In the genomic region with DNA sequence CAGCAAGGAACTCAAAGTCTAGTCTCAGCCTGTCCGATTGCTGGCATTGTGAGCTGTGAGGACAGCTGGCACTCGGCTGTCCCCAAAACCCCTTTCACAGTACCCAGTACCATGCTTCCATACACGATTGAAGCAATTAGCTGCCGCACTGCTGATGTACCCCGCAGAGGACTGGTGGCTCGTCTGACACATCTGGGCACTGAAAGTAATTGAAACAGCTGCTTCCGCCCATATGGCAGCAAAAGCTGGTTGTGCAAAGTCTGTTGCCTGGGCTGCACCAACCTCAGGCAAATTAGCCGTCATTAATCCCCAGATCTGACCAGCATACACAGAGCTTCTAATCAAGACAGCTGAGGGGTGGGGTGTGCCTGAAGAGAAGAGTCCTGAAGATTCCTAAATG, we compare ENCODE assay signal across 10 mouse cellular contexts.
DNase-seq lines count a peak whose midpoint lies in the region; ATAC-seq and TF ChIP-seq lines count a peak whose summit lies in the region.
"Had no signal": no experiment of that assay in that cellular context is flagged by ENCODE, and none has a peak within 500 bp of the region (broad histone marks: within the 10 kb centered on the region; RNA-seq: fewer than 3 reads in every experiment).

No protein-coding gene starts in this region.

- no peak overlapping the region for H3K9ac ChIP-seq in heart, embryonic 12.5 days
- H3K9ac ChIP-seq in embryonic facial prominence, embryonic 11.5 days (replicated peaks; ENCODE audit: low read length) = no peak overlapping the region
- no peak overlapping the region for H3K9ac ChIP-seq in hindbrain, postnatal 0 days (replicated peaks; ENCODE audit: low read length)
- H3K9ac ChIP-seq: kidney, embryonic 15.5 days; liver, embryonic 13.5 days had no signal

- H3K4me2 ChIP-seq in heart, embryonic 12.5 days = 0 out of 2 replicates have a peak overlapping the region, but pooled peaks have one; percentile 19
- H3K4me2 ChIP-seq in embryonic facial prominence, embryonic 11.5 days (ENCODE audit: low read depth, low read length) = no peak overlapping the region
- no peak overlapping the region for H3K4me2 ChIP-seq in hindbrain, postnatal 0 days (ENCODE audit: low read depth, low read length)
- H3K4me2 ChIP-seq: kidney, embryonic 15.5 days; liver, embryonic 13.5 days had no signal

- no peak for ATAC-seq in heart, embryonic 12.5 days (ENCODE audit: insufficient number of reproducible peaks, low FRiP score)
- ATAC-seq in embryonic facial prominence, embryonic 11.5 days (replicated peaks; ENCODE audit: insufficient number of reproducible peaks, low FRiP score, low TSS enrichment, low read depth) = no peak
- peak; percentile 79 for ATAC-seq in hindbrain, postnatal 0 days

- 79% methylated on average over 8 of the region's 8 CpGs for WGBS in heart, embryonic 12.5 days
- 78% methylated on average over 8 of the region's 8 CpGs for WGBS in heart, embryonic 10.5 days
- WGBS in embryonic facial prominence, embryonic 11.5 days = 44% methylated on average over 8 of the region's 8 CpGs
- WGBS in hindbrain, postnatal 0 days = 21% methylated on average over 8 of the region's 8 CpGs
- 18% methylated on average over 8 of the region's 8 CpGs for WGBS in olfactory bulb, adult 2 months

- H3K4me1 ChIP-seq in heart, embryonic 12.5 days (replicated peaks) = 0 out of 2 replicates have a peak, but pooled peaks cover 7% of the 10 kb centered on the region
- peaks cover 8% of the 10 kb centered on the region; the same call in 1 of the 2 replicates for H3K4me1 ChIP-seq in heart, embryonic 10.5 days
- H3K4me1 ChIP-seq in embryonic facial prominence, embryonic 11.5 days (ENCODE audit: control insufficient read depth, insufficient read depth, low read length) = no peaks in the 10 kb centered on the region
- H3K4me1 ChIP-seq in hindbrain, postnatal 0 days (ENCODE audit: insufficient read depth, low read length) = peaks cover 11% of the 10 kb centered on the region; the same call in 1 of the 2 replicates
- peaks cover 12% of the 10 kb centered on the region for H3K4me1 ChIP-seq in olfactory bulb, adult 2 months (ENCODE audit: control insufficient read depth, insufficient read depth, low read length)
- H3K4me1 ChIP-seq: kidney, embryonic 15.5 days; liver, embryonic 13.5 days had no signal

- TF ChIP-seq POLR2A in olfactory bulb, adult 2 months (IDR thresholded peaks at IDR 0.05; ENCODE audit: insufficient read depth, low read depth, low read length) = no peak

- no peak overlapping the region for H3K4me3 ChIP-seq in heart, embryonic 12.5 days
- no peak overlapping the region for H3K4me3 ChIP-seq in heart, embryonic 10.5 days
- no peak overlapping the region for H3K4me3 ChIP-seq in embryonic facial prominence, embryonic 11.5 days (ENCODE audit: low read depth, low read length)
- H3K4me3 ChIP-seq in hindbrain, postnatal 0 days (ENCODE audit: low read length) = no peak overlapping the region
- no peak overlapping the region for H3K4me3 ChIP-seq in olfactory bulb, adult 2 months (ENCODE audit: insufficient read depth, low read depth, low read length)
- H3K4me3 ChIP-seq: kidney, embryonic 15.5 days; liver, embryonic 13.5 days had no signal

- H3K27ac ChIP-seq in heart, embryonic 12.5 days (ENCODE audit: poor library complexity, severe bottlenecking) = no peak overlapping the region
- H3K27ac ChIP-seq in heart, embryonic 10.5 days = no peak overlapping the region
- H3K27ac ChIP-seq in embryonic facial prominence, embryonic 11.5 days (replicated peaks; ENCODE audit: low read depth, low read length) = no peak overlapping the region
- H3K27ac ChIP-seq in hindbrain, postnatal 0 days = no peak overlapping the region
- peak overlapping the region; percentile 35; the same call in 1 of the 2 replicates for H3K27ac ChIP-seq in olfactory bulb, adult 2 months (ENCODE audit: insufficient read depth, low read depth, low read length)
- H3K27ac ChIP-seq: kidney, embryonic 15.5 days; liver, embryonic 13.5 days had no signal

- TF ChIP-seq CTCF in hindbrain, postnatal 0 days (IDR thresholded peaks at IDR 0.05; ENCODE audit: low read depth) = no peak
- TF ChIP-seq CTCF in olfactory bulb, adult 2 months (IDR thresholded peaks at IDR 0.05; ENCODE audit: insufficient read depth, low read depth, low read length) = no peak

- no peaks in the 10 kb centered on the region for H3K9me3 ChIP-seq in heart, embryonic 12.5 days (replicated peaks)
- no peaks in the 10 kb centered on the region for H3K9me3 ChIP-seq in heart, embryonic 10.5 days
- H3K9me3 ChIP-seq in embryonic facial prominence, embryonic 11.5 days (replicated peaks; ENCODE audit: control insufficient read depth, low read length) = no peaks in the 10 kb centered on the region
- H3K9me3 ChIP-seq in hindbrain, postnatal 0 days (ENCODE audit: low read length) = no peaks in the 10 kb centered on the region
- H3K9me3 ChIP-seq: kidney, embryonic 15.5 days; liver, embryonic 13.5 days had no signal

- no peaks in the 10 kb centered on the region for H3K27me3 ChIP-seq in heart, embryonic 12.5 days (replicated peaks)
- H3K27me3 ChIP-seq in heart, embryonic 10.5 days (ENCODE audit: insufficient read depth, poor library complexity, severe bottlenecking) = no peaks in the 10 kb centered on the region
- H3K27me3 ChIP-seq in embryonic facial prominence, embryonic 11.5 days (ENCODE audit: control insufficient read depth, insufficient read depth, low read length) = no peaks in the 10 kb centered on the region
- H3K27me3 ChIP-seq in hindbrain, postnatal 0 days (ENCODE audit: insufficient read depth, low read length) = no peaks in the 10 kb centered on the region
- H3K27me3 ChIP-seq: kidney, embryonic 15.5 days; liver, embryonic 13.5 days had no signal

- no peaks in the 10 kb centered on the region for H3K36me3 ChIP-seq in heart, embryonic 12.5 days
- H3K36me3 ChIP-seq in heart, embryonic 10.5 days = no peaks in the 10 kb centered on the region
- H3K36me3 ChIP-seq in embryonic facial prominence, embryonic 11.5 days (replicated peaks; ENCODE audit: control insufficient read depth, insufficient read depth, low read depth, low read length) = no peaks in the 10 kb centered on the region
- no peaks in the 10 kb centered on the region for H3K36me3 ChIP-seq in hindbrain, postnatal 0 days (ENCODE audit: insufficient read depth, low read length)
- H3K36me3 ChIP-seq: kidney, embryonic 15.5 days; liver, embryonic 13.5 days had no signal

- no peak for DNase-seq in heart, embryonic 10.5 days (ENCODE audit: low spot score)
- DNase-seq in embryonic facial prominence, embryonic 11.5 days (ENCODE audit: low spot score) = peak; percentile 23
- peak; percentile 54 for DNase-seq in hindbrain, postnatal 0 days (ENCODE audit: low spot score)
- DNase-seq in spleen, postnatal 36 days (ENCODE audit: low spot score in 2 of 2) = no peak
- DNase-seq in lung, postnatal 36 days = no peak
- DNase-seq in urinary bladder, postnatal 36 days (ENCODE audit: low spot score in 2 of 2) = no peak
- DNase-seq: liver, embryonic 13.5 days had no signal

Comparison
In these comparisons a context has a peak if more than half of its experiments do, and no peak if none do; other contexts are left out.
1. DNase-seq: peak in embryonic facial prominence, embryonic 11.5 days (single experiment) and hindbrain, postnatal 0 days (single experiment); none in heart, embryonic 10.5 days (single experiment), spleen, postnatal 36 days (0 of 2), lung, postnatal 36 days (single experiment) and urinary bladder, postnatal 36 days (0 of 2).